ENCODE assay signal across 7 mouse cellular contexts in the genomic region with DNA sequence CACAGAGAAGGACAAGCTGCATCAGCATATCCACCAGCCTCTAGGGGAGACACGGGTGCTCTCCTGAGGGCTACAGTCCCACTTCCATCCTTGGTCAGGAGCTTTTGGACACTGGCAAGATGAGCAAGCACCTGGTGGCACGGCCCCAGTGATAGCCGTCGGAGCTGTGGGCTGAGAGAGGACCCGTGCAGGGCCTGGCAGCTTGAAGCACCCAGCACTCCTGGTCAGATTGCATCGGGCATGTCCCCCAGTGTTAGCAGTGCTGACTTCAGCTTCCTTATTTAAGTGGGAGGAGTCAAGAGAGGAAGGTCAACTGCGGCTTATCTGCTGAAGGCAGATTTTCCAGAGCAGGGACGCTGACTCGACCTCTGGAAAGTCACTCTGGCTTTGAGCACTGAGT. TPM values are rescaled to one million over a fixed set of nuclear protein-coding genes. Genes with fewer than 3 reads are reported as not detected.
DNase-seq lines count a peak whose midpoint lies in the region; ATAC-seq and TF ChIP-seq lines count a peak whose summit lies in the region.

No protein-coding gene starts in this region.

- 0 out of 2 replicates have a peak, but pooled peaks cover 7% of the 10 kb centered on the region for H3K79me2 ChIP-seq in liver, adult 2 months (ENCODE audit: control insufficient read depth, insufficient read depth, low read length)

- no peaks in the 10 kb centered on the region for H3K9me3 ChIP-seq in forebrain, postnatal 0 days (ENCODE audit: low read length)

- peaks cover 16% of the 10 kb centered on the region for H3K4me1 ChIP-seq in forebrain, postnatal 0 days (ENCODE audit: insufficient read depth)
- peaks cover 5% of the 10 kb centered on the region for H3K4me1 ChIP-seq in liver, adult 2 months (ENCODE audit: control insufficient read depth, insufficient read depth, low read length)
- H3K4me1 ChIP-seq in olfactory bulb, adult 2 months (ENCODE audit: control insufficient read depth, insufficient read depth, low read length) = peaks cover 57% of the 10 kb centered on the region

- TF ChIP-seq CTCF in forebrain, postnatal 0 days (IDR thresholded peaks at IDR 0.05; ENCODE audit: low read depth) = no peak
- TF ChIP-seq CTCF in liver, adult 2 months (IDR thresholded peaks at IDR 0.05; ENCODE audit: low read depth, low read length) = no peak
- no peak for TF ChIP-seq CTCF in olfactory bulb, adult 2 months (IDR thresholded peaks at IDR 0.05; ENCODE audit: insufficient read depth, low read depth, low read length)

- H3K27ac ChIP-seq in forebrain, postnatal 0 days (ENCODE audit: low read depth, low read length) = peak overlapping the region; percentile 48; the same call in 1 of the 2 replicates
- 0 out of 2 replicates have a peak overlapping the region, but pooled peaks have one; percentile 7 for H3K27ac ChIP-seq in liver, adult 2 months (replicated peaks; ENCODE audit: insufficient read depth, low read depth, low read length)
- H3K27ac ChIP-seq in olfactory bulb, adult 2 months (ENCODE audit: insufficient read depth, low read depth, low read length) = peak overlapping the region; percentile 8; the same call in 1 of the 2 replicates

- ATAC-seq in forebrain, postnatal 0 days = no peak

- peak overlapping the region; percentile 33; the same call in 1 of the 2 replicates for H3K9ac ChIP-seq in forebrain, postnatal 0 days
- no peak overlapping the region for H3K9ac ChIP-seq in liver, adult 2 months (ENCODE audit: low read depth, low read length)

- 0 out of 2 replicates have a peak overlapping the region, but pooled peaks have one; percentile 3 for H3K4me2 ChIP-seq in forebrain, postnatal 0 days (ENCODE audit: low read depth)

- TF ChIP-seq POLR2A in liver, adult 2 months (IDR thresholded peaks at IDR 0.05; ENCODE audit: extremely low read depth, insufficient read depth, low read length) = no peak
- TF ChIP-seq POLR2A in olfactory bulb, adult 2 months (IDR thresholded peaks at IDR 0.05; ENCODE audit: insufficient read depth, low read depth, low read length) = no peak

- WGBS in forebrain, postnatal 0 days = 70% methylated on average over 9 of the region's 9 CpGs
- WGBS in liver, adult 2 months = 55% methylated on average over 9 of the region's 9 CpGs
- 62% methylated on average over 9 of the region's 9 CpGs for WGBS in olfactory bulb, adult 2 months

- H3K36me3 ChIP-seq in forebrain, postnatal 0 days (ENCODE audit: insufficient read depth) = peaks cover 32% of the 10 kb centered on the region
- H3K36me3 ChIP-seq in liver, adult 2 months (ENCODE audit: control insufficient read depth, insufficient read depth, low read length) = peaks cover 5% of the 10 kb centered on the region; the same call in 1 of the 2 replicates

- no peak overlapping the region for H3K4me3 ChIP-seq in forebrain, postnatal 0 days (ENCODE audit: low read depth, low read length)
- no peak overlapping the region for H3K4me3 ChIP-seq in liver, adult 2 months (ENCODE audit: insufficient read depth, low read depth, low read length)
- H3K4me3 ChIP-seq in olfactory bulb, adult 2 months (ENCODE audit: insufficient read depth, low read depth, low read length) = no peak overlapping the region

- DNase-seq in retina, postnatal 1 day = peak; percentile 46
- no peak for DNase-seq in retina, embryonic 14.5 days (ENCODE audit: low spot score)
- DNase-seq in forebrain, postnatal 0 days = no peak
- DNase-seq in liver, adult 2 months (ENCODE audit: extremely low read depth, low read depth, low spot score) = peak; percentile 25
- DNase-seq in gastrocnemius, postnatal 25 days = no peak
- no peak for DNase-seq in kidney, adult 18-20 months

- H3K27me3 ChIP-seq in forebrain, postnatal 0 days (ENCODE audit: insufficient read depth, low read length) = no peaks in the 10 kb centered on the region
- no peaks in the 10 kb centered on the region for H3K27me3 ChIP-seq in liver, adult 2 months (ENCODE audit: control insufficient read depth, insufficient read depth, low read length)

RNA-seq across cellular contexts. Expression of a gene that starts 59.6 kb away (rescaled TPM):
- 33.3 and 39.7 TPM in 2 replicates for total RNA-seq in forebrain, postnatal 0 days (2014; rRNA removed)
- 35.0 and 35.3 TPM in 2 replicates for polyA plus RNA-seq in forebrain, postnatal 0 days (2015; fragmentation: Nextera tagmentation; extraction: Ambion mirVana)
- total RNA-seq in liver, adult 2 months (2014; rRNA removed) = 19.4 and 31.1 TPM in 2 replicates
- polyA plus RNA-seq in liver, adult 2 months (2012; rRNA removed) = 76.3 and 80.6 TPM in 2 replicates
- polyA plus RNA-seq in olfactory bulb, adult 2 months (2012; ENCODE audit: insufficient read depth, insufficient read length, low replicate concordance, missing spikeins) = not detected in 2 replicates
- total RNA-seq in gastrocnemius, postnatal 25 days (2021) = 10 to 100 TPM; 39.9 to 51.1 TPM

Comparison
In these comparisons a context has a peak if more than half of its experiments do, and no peak if none do; other contexts are left out.
1. DNase-seq: peak in retina, postnatal 1 day (single experiment) and liver, adult 2 months (single experiment); none in retina, embryonic 14.5 days (single experiment), forebrain, postnatal 0 days (single experiment), gastrocnemius, postnatal 25 days (single experiment) and kidney, adult 18-20 months (single experiment).
2. Peak in every context shown above with its lines, with median percentiles within 50 percentile points of each other: H3K27ac ChIP-seq.